Mouse (Mus musculus) testis, adult 2 months (tissue): ENCODE data around the gene 1700001K19Rik. TPM values are rescaled to one million over a fixed set of nuclear protein-coding genes. Genes with fewer than 3 reads are reported as not detected.

Source experiments
- H3K27ac ChIP-seq: fragments of 200-500 bp; 2 replicates; pipeline ENCODE4 v1.5.1; 2012; ENCODE audit warnings: low read depth, low read length; ENCODE audit not compliant: control insufficient read depth, insufficient read depth
- H3K27me3 ChIP-seq: fragments of 200-500 bp; 2 replicates; pipeline ENCODE4 v1.6.1; 2012; ENCODE audit warnings: mild to moderate bottlenecking, low read length, moderate library complexity; ENCODE audit not compliant: control insufficient read depth, insufficient read depth
- H3K36me3 ChIP-seq: fragments of 200-500 bp; 2 replicates; pipeline ENCODE4 v1.6.1; 2012; ENCODE audit warnings: mild to moderate bottlenecking, low read length; ENCODE audit not compliant: control insufficient read depth, insufficient read depth
- H3K4me1 ChIP-seq: fragments of 200-500 bp; 2 replicates; pipeline ENCODE4 v1.6.1; 2012; ENCODE audit warnings: low read length; ENCODE audit not compliant: control insufficient read depth, insufficient read depth
- H3K4me3 ChIP-seq: fragments of 200-500 bp; 2 replicates; pipeline ENCODE4 v1.5.1; 2012; ENCODE audit warnings: low read depth, mild to moderate bottlenecking, low read length, moderate library complexity, mixed read lengths; ENCODE audit not compliant: control insufficient read depth
- CTCF ChIP-seq: fragments of 200-500 bp; IDR thresholded peaks from 2 replicates; pipeline ENCODE4 v1.5.1; 2012; ENCODE audit warnings: low read depth, mild to moderate bottlenecking, inconsistent platforms, low read length, moderate library complexity; ENCODE audit not compliant: control insufficient read depth, insufficient read depth, insufficient replicate concordance
- POLR2A ChIP-seq: fragments of 200-500 bp; IDR thresholded peaks from 2 replicates; pipeline ENCODE4 v1.6.1; 2012; ENCODE audit warnings: low read depth, mild to moderate bottlenecking, inconsistent platforms, low read length, moderate library complexity; ENCODE audit not compliant: control insufficient read depth
- polyA plus RNA-seq: library from polyadenylated mRNA; depleted of rRNA; stranded (reverse); fragments of >200 nt; gene quantifications from 2 replicates; pipeline ENCODE4 v1.2.3, GENCODE M21; 2012

The 1700001K19Rik gene
- polyA plus RNA-seq, 1 experiment = 752 TPM

DNA sequence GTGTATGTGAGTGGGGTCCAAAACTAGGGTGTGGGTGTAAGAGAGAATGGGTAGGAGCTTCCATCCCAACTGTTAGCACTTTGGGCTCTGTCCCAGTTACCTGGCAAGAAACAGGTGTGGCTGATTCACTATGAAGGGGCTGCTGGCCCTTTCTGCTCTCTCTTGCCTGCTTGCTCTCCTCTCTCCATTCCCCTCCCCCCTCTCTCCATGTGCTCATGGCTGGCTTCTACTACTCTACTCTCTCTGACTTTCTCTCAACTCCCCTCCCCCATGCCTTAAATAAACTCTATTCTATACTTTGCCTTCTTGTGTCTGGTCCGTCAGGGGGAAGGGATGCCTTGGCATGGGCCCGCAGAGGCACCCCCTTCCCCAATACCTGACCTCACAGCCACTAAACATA, 18.3 kb upstream of the 1700001K19Rik start:
- peaks cover 5% of the 10 kb centered on the region for H3K4me1 ChIP-seq
- no peak overlapping the region for H3K4me3 ChIP-seq
- no peak for TF ChIP-seq POLR2A
- TF ChIP-seq CTCF = no peak
- no peaks in the 10 kb centered on the region for H3K27me3 ChIP-seq
- no peak overlapping the region for H3K27ac ChIP-seq
- no peaks in the 10 kb centered on the region for H3K36me3 ChIP-seq

DNA sequence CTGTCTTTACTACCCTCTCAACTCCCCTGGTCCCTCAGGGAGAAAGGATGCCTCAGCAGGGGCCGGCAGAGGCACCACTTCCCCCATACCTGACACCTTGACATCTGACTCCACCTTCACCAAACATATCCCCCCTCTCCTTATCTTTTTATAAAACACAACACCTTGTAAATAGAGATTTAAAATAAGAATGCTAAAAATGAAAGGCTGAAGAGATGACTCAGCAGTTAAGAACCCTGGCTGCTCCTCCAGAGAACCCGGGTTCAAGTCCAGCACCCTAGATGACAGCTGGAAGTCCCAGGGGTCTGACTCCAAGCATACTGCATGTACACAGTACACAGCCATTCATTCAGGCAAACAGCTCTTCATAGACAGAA, 16.7 kb upstream of the 1700001K19Rik start:
- Histone ChIP-seq H3K27me3 (no peaks in the 10 kb centered on the region), H3K4me1 (peaks cover 5% of the 10 kb centered on the region), H3K36me3 (peaks cover 4% of the 10 kb centered on the region), H3K27ac (no peak overlapping the region), H3K4me3 (no peak overlapping the region)
- TF ChIP-seq CTCF = no peak
- TF ChIP-seq POLR2A = no peak

DNA sequence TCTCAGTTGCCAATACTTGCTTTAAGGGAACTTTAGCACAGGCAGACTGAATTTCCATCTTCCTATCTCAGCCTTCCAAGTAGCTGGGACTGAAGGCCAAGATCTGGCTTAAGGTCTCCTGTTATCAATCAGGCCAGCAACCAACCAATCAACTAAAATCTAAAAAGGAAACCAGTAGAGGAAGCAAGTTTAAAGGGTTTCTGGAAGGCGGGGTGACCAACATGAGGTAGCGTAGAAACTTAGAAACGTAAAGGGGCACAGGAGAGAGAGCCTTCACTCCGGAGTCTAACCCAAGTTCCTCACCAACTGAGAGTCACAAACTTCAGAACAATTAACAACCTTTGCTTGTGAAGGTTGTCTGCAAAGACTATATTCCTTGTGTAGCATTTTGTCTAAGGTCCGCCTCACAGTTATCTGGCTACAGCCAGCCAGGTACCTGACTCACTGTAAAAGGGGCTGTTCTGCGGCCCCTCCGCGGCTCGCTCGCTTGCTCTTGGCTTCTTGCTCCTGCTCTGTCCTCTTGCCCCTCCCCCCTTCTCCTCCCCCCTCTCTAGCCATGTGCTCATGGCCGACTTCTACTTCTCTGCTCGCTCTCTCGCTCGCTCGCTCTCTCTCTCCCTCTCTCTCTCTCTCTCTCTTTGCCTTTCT, 16.2 kb upstream of the 1700001K19Rik start:
- no peak overlapping the region for H3K27ac ChIP-seq
- H3K4me3 ChIP-seq = no peak overlapping the region
- TF ChIP-seq POLR2A = no peak
- no peak for TF ChIP-seq CTCF
- peaks cover 4% of the 10 kb centered on the region for H3K36me3 ChIP-seq
- peaks cover 5% of the 10 kb centered on the region for H3K4me1 ChIP-seq
- no peaks in the 10 kb centered on the region for H3K27me3 ChIP-seq

DNA sequence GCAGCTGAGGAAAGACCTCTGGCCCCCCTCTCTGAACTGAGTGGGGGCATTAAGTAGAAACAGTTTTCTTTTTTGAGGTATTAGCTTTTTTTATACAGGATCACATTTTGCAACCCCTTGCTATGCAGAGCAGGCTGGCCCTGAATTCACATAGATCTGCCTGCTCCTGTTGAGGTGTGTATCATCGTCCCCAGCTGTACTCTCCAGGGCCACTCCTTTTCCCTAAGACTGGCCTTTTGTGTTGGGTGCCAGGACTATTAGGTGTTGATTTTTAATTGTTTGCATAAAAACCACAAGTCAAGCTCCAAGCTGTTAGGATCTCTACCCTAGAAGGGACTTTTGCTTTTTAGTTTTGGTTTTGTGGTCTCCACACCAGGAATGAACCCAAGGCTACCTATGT, 15.7 kb upstream of the 1700001K19Rik start:
- Histone ChIP-seq H3K4me3 (no peak overlapping the region), H3K27me3 (no peaks in the 10 kb centered on the region), H3K4me1 (peaks cover 5% of the 10 kb centered on the region), H3K27ac (no peak overlapping the region; the same call in 1 of the 2 replicates), H3K36me3 (peaks cover 4% of the 10 kb centered on the region)
- TF ChIP-seq POLR2A (no peak), CTCF (no peak)

DNA sequence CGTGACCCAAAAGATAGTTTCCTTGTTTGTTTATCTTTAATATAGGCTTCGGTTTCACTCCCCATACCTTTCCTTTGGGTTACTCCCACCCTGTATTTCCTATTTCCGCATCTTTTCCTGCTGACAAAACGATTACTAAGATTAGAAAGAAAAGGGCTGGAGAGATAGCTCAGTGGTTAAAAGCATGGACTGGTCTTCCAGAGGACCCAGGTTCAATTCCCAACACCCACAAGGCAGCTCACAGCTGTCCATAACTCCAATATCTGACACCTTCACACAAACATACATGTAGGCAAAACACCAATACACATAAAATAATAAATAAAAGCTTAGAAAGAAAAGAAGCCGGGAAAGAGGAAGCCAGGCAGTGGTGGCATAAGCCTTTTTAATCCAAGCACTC, 15.0 kb upstream of the 1700001K19Rik start:
- no peak overlapping the region; the same call in 1 of the 2 replicates for H3K4me3 ChIP-seq
- H3K4me1 ChIP-seq = peaks cover 5% of the 10 kb centered on the region
- no peak overlapping the region; the same call in 1 of the 2 replicates for H3K27ac ChIP-seq
- TF ChIP-seq CTCF (no peak), POLR2A (no peak)
- H3K27me3 ChIP-seq = no peaks in the 10 kb centered on the region
- peaks cover 7% of the 10 kb centered on the region for H3K36me3 ChIP-seq

DNA sequence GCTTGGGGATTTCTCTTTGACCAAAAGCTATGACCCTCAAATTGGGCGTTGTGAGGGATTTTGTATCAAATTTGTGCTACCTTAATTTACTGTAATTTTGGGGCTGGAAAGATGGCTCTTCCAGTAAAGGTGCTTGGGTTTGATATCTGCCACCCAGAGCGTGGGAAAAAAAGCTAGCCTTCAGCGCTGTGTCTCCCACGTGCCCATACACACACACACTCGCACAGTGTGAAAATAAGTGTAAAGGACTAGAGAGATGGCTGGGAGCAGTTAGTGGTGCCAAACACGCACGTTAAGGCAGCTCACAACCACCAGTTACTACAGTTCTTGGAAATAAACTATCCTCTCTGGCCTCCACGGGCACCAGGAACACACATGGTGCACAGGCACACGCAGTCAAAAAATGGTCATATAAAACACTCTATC, 14.6 kb upstream of the 1700001K19Rik start:
- H3K4me3 ChIP-seq = peak overlapping the region; percentile 96
- peaks cover 5% of the 10 kb centered on the region for H3K4me1 ChIP-seq

DNA sequence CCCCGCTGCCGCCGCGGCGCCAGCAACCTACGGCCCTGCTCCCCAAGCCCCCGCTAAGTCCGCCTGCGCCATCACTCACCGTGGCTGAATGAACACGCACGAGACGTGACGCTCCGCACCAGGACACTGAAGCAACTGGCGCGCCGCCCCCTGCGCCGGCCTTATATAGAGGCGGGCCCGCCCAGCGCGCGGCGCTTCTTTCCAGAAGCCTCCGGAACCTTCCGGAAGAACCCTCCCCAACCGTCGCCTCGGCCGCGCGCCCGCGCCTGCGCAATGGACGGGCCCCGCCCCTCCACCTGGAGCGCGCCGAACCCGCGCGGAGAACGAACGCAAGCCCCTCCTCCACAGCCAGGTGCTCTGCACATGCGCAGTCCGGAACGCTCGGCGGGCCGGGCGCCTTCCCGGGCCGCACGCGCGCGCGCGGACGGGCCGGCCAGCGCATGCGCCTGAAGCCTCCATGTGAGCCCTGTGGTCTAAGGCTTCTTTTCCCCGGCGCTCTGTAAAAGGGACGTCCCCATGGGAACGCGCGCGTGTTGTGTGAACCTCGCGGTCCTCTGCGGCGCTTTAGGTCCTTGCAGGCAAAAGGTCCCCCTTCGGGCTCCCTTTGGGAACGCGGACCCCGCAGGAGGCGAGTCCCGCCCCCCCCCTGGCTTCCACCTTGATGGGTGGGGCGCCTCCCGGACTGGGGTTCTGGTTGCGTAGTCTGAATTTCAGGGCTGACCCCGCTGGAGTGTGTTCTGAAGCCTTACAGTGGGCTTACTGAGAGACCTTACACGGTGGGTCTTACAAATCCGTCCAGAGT, 14.0 kb upstream of the 1700001K19Rik start:
- Histone ChIP-seq H3K36me3 (peaks cover 9% of the 10 kb centered on the region), H3K27me3 (no peaks in the 10 kb centered on the region), H3K4me3 (peak overlapping the region; percentile 96), H3K27ac (peak overlapping the region; percentile 99), H3K4me1 (peaks cover 5% of the 10 kb centered on the region)
- peak; percentile 99 for TF ChIP-seq POLR2A
- TF ChIP-seq CTCF = no peak

More for the DNA sequence above, 14.6 kb upstream of the 1700001K19Rik start:
- TF ChIP-seq CTCF (no peak), POLR2A (no peak)
- peak overlapping the region; percentile 80 for H3K27ac ChIP-seq
- peaks cover 7% of the 10 kb centered on the region for H3K36me3 ChIP-seq
- H3K27me3 ChIP-seq = no peaks in the 10 kb centered on the region
